Mouse (Mus musculus): Measurements from ENCODE around the gene Olfr412. TPM values are rescaled to one million over a fixed set of nuclear protein-coding genes. Genes with fewer than 3 reads are reported as not detected.

The Olfr412 gene
- polyA plus RNA-seq, 1 experiment from 2014 or later, result not detected

DNA sequence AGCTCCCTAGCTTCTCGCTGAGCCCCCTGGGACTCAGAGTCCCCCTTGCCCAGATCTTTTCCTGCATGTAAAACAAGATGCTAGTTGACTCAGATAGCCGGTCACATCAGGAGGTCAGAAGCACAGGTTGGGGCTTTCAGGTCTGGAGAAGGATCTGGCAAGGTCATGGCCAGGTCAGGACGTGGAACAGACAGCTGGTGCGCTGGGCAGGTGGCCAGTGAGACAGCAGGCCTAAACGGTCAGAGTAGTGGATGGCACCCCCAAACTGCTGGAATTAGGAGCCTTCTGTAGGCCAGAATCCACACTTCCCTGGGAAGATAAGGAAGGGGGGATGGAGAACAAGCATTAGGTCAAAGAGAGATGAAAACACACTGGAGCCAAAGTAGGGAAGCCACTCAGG is 25.3 kb downstream of the Olfr412 start:
- Histone ChIP-seq H3K4me2 (ENCODE audit: low read depth) (no peak overlapping the region), H3K4me1 (ENCODE audit: control insufficient read depth, insufficient read depth, low read length) (no peaks in the 10 kb centered on the region), H3K36me3 (ENCODE audit: control insufficient read depth, insufficient read depth, low read length) (no peaks in the 10 kb centered on the region), H3K4me3 (ENCODE audit: low read depth, low read length) (no peak overlapping the region), H3K27me3 (ENCODE audit: control insufficient read depth, insufficient read depth, low read length) (no peaks in the 10 kb centered on the region), H3K9me3 (ENCODE audit: control insufficient read depth, low read length) (no peaks in the 10 kb centered on the region), H3K27ac (ENCODE audit: low read depth, low read length) (no peak overlapping the region), H3K9ac (ENCODE audit: low read length) (no peak overlapping the region)
- 83% methylated on average over 5 of the region's 5 CpGs for WGBS
- ATAC-seq (ENCODE audit: insufficient read depth, low FRiP score, low TSS enrichment) (no peak), DNase-seq (ENCODE audit: low spot score) (no peak)

DNA sequence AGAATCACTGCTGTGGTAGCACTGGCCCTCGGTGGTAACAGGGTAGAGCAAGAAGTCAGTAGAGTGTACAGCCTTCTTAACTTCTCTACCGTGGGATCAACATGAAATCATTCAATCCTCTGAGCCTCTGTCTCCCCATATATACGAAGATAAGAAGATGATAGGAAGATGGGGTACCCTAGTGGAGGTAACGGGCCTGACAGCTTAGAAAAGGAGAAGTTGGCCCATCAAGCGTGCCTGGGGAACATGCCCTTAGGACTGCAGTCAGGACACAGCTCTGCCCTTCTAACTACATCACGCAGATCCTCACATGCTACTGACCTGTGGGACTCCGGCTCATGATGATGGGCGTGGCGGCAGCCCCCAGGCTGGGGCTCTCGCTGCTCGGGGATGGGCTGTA is 30.0 kb downstream of the Olfr412 start:
- no peak for DNase-seq (ENCODE audit: low spot score)
- H3K4me2 ChIP-seq (ENCODE audit: low read depth), result no peak overlapping the region
- no peaks in the 10 kb centered on the region for H3K36me3 ChIP-seq (ENCODE audit: control insufficient read depth, insufficient read depth, low read length)
- no peak for ATAC-seq (ENCODE audit: insufficient read depth, low FRiP score, low TSS enrichment)
- WGBS, result 87% methylated on average over 11 of the region's 11 CpGs
- no peaks in the 10 kb centered on the region for H3K27me3 ChIP-seq (ENCODE audit: control insufficient read depth, insufficient read depth, low read length)
- H3K9ac ChIP-seq (ENCODE audit: low read length), result no peak overlapping the region
- H3K27ac ChIP-seq (ENCODE audit: low read depth, low read length), result no peak overlapping the region
- H3K4me3 ChIP-seq (ENCODE audit: low read depth, low read length), result no peak overlapping the region
- H3K9me3 ChIP-seq (ENCODE audit: control insufficient read depth, low read length), result no peaks in the 10 kb centered on the region
- no peaks in the 10 kb centered on the region for H3K4me1 ChIP-seq (ENCODE audit: control insufficient read depth, insufficient read depth, low read length)

DNA sequence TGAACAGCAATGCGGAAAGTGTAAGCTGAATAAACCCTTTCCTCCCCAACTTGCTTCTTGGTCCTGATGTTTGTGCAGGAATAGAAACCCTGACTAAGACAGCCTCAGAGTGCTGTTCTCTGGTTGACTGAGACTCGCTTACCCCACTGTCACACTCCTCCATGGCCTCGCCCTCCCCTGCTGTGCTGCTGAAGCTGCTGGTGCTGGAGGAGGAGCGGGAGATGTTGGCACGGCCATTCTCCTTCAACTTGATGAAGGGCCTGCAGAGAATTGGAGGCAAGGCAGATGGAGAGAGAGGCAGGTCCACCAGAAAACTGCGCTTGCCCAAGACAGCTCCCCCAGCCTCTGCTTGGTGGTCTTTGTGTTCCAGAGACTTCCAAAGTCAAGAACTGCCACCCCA is 31.0 kb downstream of the Olfr412 start:
- Histone ChIP-seq H3K9me3 (ENCODE audit: control insufficient read depth, low read length) (no peaks in the 10 kb centered on the region), H3K27me3 (ENCODE audit: control insufficient read depth, insufficient read depth, low read length) (no peaks in the 10 kb centered on the region), H3K9ac (ENCODE audit: low read length) (no peak overlapping the region), H3K36me3 (ENCODE audit: control insufficient read depth, insufficient read depth, low read length) (no peaks in the 10 kb centered on the region), H3K4me1 (ENCODE audit: control insufficient read depth, insufficient read depth, low read length) (no peaks in the 10 kb centered on the region), H3K4me2 (ENCODE audit: low read depth) (no peak overlapping the region), H3K27ac (ENCODE audit: low read depth, low read length) (no peak overlapping the region), H3K4me3 (ENCODE audit: low read depth, low read length) (no peak overlapping the region)
- ATAC-seq (ENCODE audit: insufficient read depth, low FRiP score, low TSS enrichment), result no peak
- no peak for DNase-seq (ENCODE audit: low spot score)
- WGBS, result 76% methylated on average over 6 of the region's 6 CpGs

DNA sequence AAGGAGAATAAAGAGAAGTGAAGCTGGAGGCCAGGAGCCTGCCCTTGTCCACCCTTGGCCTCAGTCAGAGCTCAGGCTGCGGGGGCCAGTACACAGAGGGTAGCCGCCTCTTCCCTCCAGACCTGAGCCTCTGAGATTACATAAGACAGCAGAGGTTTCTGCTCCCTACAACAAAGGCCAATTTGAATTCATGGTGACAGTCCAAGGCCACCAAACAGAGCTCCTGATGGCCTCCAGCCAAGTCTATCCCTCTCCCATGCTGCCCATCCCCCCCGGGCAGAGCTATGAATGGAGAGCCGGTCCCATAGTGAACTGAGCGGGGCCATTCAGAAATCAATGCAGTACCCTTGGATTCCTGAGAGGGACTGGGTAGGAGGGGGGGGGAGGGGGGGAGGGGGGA is 31.6 kb downstream of the Olfr412 start:
- ATAC-seq (ENCODE audit: insufficient read depth, low FRiP score, low TSS enrichment), result no peak
- no peak overlapping the region for H3K9ac ChIP-seq (ENCODE audit: low read length)
- no peaks in the 10 kb centered on the region for H3K27me3 ChIP-seq (ENCODE audit: control insufficient read depth, insufficient read depth, low read length)
- H3K27ac ChIP-seq (ENCODE audit: low read depth, low read length), result no peak overlapping the region
- H3K4me3 ChIP-seq (ENCODE audit: low read depth, low read length), result no peak overlapping the region
- H3K36me3 ChIP-seq (ENCODE audit: control insufficient read depth, insufficient read depth, low read length), result no peaks in the 10 kb centered on the region
- 80% methylated on average over 5 of the region's 5 CpGs for WGBS
- no peaks in the 10 kb centered on the region for H3K4me1 ChIP-seq (ENCODE audit: control insufficient read depth, insufficient read depth, low read length)
- H3K9me3 ChIP-seq (ENCODE audit: control insufficient read depth, low read length), result no peaks in the 10 kb centered on the region
- H3K4me2 ChIP-seq (ENCODE audit: low read depth), result no peak overlapping the region
- no peak for DNase-seq (ENCODE audit: low spot score)

DNA sequence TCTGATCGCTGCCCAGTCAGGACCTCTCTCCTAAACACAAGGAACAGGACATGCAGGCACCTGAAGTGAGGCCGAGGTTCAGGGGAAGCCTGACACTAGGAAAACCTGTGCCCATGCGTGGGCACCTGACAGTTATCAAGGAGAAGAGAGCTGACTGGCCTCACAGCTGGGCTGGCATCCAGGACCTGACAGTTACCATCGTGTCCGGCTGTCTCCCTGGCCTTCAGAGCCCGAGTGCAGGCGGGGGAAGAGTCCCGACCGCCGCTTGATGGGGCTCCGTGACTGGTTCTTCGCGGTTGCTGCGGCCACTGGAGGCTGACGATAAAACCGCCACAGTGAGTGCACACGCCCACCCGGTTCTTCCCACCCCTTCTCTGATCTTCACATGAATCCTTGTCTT is 33.7 kb downstream of the Olfr412 start:
- DNase-seq (ENCODE audit: low spot score) (no peak), ATAC-seq (ENCODE audit: insufficient read depth, low FRiP score, low TSS enrichment) (no peak)
- Histone ChIP-seq H3K27ac (ENCODE audit: low read depth, low read length) (no peak overlapping the region), H3K4me2 (ENCODE audit: low read depth) (no peak overlapping the region), H3K4me1 (ENCODE audit: control insufficient read depth, insufficient read depth, low read length) (no peaks in the 10 kb centered on the region), H3K9ac (ENCODE audit: low read length) (no peak overlapping the region), H3K27me3 (ENCODE audit: control insufficient read depth, insufficient read depth, low read length) (no peaks in the 10 kb centered on the region), H3K9me3 (ENCODE audit: control insufficient read depth, low read length) (no peaks in the 10 kb centered on the region), H3K36me3 (ENCODE audit: control insufficient read depth, insufficient read depth, low read length) (no peaks in the 10 kb centered on the region), H3K4me3 (ENCODE audit: low read depth, low read length) (no peak overlapping the region)
- 90% methylated on average over 18 of the region's 18 CpGs for WGBS

DNA sequence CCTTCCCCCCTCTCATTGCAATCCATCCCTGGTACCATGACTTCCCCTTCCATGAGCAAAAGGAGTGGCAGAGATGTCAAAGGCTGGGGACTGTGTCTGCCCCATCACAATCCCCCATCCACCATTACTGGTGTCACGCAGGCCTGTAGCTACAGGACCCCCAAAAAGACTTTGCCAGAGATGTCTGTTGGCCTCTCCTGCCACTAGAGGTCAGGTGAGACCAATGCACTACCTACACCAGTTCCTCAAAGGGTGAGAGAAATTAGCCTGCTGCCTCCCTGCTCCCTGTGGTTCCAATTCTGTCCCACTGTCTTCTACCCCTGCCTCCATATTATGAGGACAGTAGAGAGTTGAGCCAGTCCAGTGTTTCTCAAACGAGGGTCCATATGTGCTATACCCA is 40.3 kb downstream of the Olfr412 start:
- Histone ChIP-seq H3K4me1 (ENCODE audit: control insufficient read depth, insufficient read depth, low read length) (no peaks in the 10 kb centered on the region), H3K4me2 (ENCODE audit: low read depth) (no peak overlapping the region), H3K9ac (ENCODE audit: low read length) (no peak overlapping the region), H3K9me3 (ENCODE audit: control insufficient read depth, low read length) (no peaks in the 10 kb centered on the region), H3K27me3 (ENCODE audit: control insufficient read depth, insufficient read depth, low read length) (no peaks in the 10 kb centered on the region), H3K4me3 (ENCODE audit: low read depth, low read length) (no peak overlapping the region), H3K36me3 (ENCODE audit: control insufficient read depth, insufficient read depth, low read length) (no peaks in the 10 kb centered on the region), H3K27ac (ENCODE audit: low read depth, low read length) (no peak overlapping the region)
- DNase-seq (ENCODE audit: low spot score), result no peak
- 67% methylated on average over 2 of the region's 2 CpGs for WGBS
- no peak for ATAC-seq (ENCODE audit: insufficient read depth, low FRiP score, low TSS enrichment)

DNA sequence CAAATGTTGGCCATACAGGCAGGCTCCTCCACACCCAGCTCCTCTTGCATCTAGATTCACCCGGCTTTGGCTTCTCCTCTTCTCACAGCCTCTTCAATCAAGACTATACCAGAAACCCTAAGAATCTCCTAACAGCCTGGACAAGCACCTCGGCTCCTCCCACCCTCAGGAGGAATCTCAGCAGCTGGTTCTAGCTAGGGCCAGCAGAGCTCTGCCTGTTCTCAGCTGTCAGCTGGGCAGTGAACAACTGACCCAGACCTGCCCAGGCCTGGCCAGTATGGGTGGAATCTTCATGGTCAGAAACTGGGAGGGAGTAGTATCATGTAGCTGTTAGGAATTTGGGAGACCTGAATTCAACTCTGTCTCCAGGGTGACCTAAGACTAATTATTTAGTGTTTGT is 42.3 kb downstream of the Olfr412 start:
- Histone ChIP-seq H3K4me1 (ENCODE audit: control insufficient read depth, insufficient read depth, low read length) (no peaks in the 10 kb centered on the region), H3K4me2 (ENCODE audit: low read depth) (no peak overlapping the region), H3K27ac (ENCODE audit: low read depth, low read length) (no peak overlapping the region), H3K9ac (ENCODE audit: low read length) (no peak overlapping the region), H3K4me3 (ENCODE audit: low read depth, low read length) (no peak overlapping the region), H3K36me3 (ENCODE audit: control insufficient read depth, insufficient read depth, low read length) (no peaks in the 10 kb centered on the region), H3K9me3 (ENCODE audit: control insufficient read depth, low read length) (no peaks in the 10 kb centered on the region), H3K27me3 (ENCODE audit: control insufficient read depth, insufficient read depth, low read length) (no peaks in the 10 kb centered on the region)
- DNase-seq (ENCODE audit: low spot score) (no peak), ATAC-seq (ENCODE audit: insufficient read depth, low FRiP score, low TSS enrichment) (no peak)
- WGBS, result 72% methylated on average over 2 of the region's 2 CpGs

DNA sequence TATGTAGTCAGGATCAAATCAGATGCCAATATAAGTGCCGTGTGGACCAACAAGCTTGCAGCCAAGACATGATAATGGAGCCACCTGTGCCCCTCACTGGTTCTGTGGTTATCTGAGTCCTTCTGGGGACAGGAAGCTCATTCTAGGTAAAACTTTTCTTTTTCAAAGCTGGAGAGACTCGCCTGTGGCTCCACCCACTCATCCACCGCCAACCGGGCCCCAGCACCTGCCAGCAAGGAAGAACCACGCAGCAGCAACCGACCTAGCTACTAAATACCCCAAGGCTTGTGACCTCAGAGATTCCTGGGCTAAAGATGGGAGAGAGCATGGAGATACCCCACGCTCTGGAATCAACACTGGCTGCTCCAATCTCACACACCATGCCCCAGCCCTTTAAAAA is 43.3 kb downstream of the Olfr412 start:
- Histone ChIP-seq H3K9me3 (ENCODE audit: control insufficient read depth, low read length) (no peaks in the 10 kb centered on the region), H3K4me3 (ENCODE audit: low read depth, low read length) (no peak overlapping the region), H3K9ac (ENCODE audit: low read length) (no peak overlapping the region), H3K4me1 (ENCODE audit: control insufficient read depth, insufficient read depth, low read length) (no peaks in the 10 kb centered on the region), H3K27me3 (ENCODE audit: control insufficient read depth, insufficient read depth, low read length) (no peaks in the 10 kb centered on the region), H3K4me2 (ENCODE audit: low read depth) (no peak overlapping the region), H3K27ac (ENCODE audit: low read depth, low read length) (no peak overlapping the region), H3K36me3 (ENCODE audit: control insufficient read depth, insufficient read depth, low read length) (no peaks in the 10 kb centered on the region)
- 70% methylated on average over 7 of the region's 7 CpGs for WGBS
- DNase-seq (ENCODE audit: low spot score) (no peak), ATAC-seq (ENCODE audit: insufficient read depth, low FRiP score, low TSS enrichment) (no peak)

DNA sequence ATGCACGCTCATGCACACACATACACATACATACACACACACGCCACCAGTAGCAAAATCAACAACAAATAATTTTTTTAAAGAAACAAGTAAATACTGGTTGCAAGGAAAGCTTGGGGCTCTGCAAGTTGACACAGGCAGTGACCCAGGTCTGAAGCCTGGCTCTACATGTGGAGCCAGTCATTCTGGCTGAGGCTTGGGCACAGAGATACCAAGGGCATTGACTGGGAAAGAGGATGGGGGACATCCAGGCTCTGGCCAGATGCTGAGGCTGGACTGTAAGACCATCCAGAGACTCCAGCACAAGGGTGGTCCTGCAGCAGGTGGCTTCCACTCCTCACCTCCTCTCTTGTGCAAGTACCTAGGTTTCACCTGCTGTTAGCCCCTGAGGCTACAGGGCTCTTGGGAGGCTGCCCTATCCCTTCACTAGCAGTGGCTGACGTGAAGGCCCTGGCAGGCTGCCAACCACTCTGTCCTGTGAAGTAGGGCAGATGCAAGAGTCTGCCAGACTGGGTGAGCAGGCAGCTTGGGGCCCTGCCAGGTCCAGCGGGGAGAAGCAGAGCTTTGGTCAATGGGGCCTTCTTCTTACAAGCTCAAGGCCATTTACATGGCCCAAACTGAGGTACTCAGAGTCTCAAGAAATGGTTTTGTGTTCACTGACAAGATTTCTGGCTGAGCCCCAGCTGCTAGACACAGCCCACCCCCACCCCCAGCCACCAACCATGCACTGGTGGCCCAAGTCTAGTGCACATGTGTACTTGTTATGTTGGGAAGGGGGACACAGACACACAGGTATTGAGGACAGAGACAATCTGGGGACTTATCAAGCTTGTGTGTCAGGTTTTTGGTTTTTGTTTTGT is 46.9 kb downstream of the Olfr412 start:
- Histone ChIP-seq H3K4me2 (ENCODE audit: low read depth) (no peak overlapping the region), H3K27ac (ENCODE audit: low read depth, low read length) (no peak overlapping the region), H3K4me1 (ENCODE audit: control insufficient read depth, insufficient read depth, low read length) (no peaks in the 10 kb centered on the region), H3K9ac (ENCODE audit: low read length) (no peak overlapping the region), H3K27me3 (ENCODE audit: control insufficient read depth, insufficient read depth, low read length) (no peaks in the 10 kb centered on the region), H3K36me3 (ENCODE audit: control insufficient read depth, insufficient read depth, low read length) (no peaks in the 10 kb centered on the region), H3K4me3 (ENCODE audit: low read depth, low read length) (no peak overlapping the region), H3K9me3 (ENCODE audit: control insufficient read depth, low read length) (no peaks in the 10 kb centered on the region)
- DNase-seq (ENCODE audit: low spot score) (no peak), ATAC-seq (ENCODE audit: insufficient read depth, low FRiP score, low TSS enrichment) (no peak; the same call in 1 of the 2 replicates)
- 77% methylated on average over 4 of the region's 4 CpGs for WGBS
